Mouse (Mus musculus) ES-Bruce4 (cell line): ENCODE measurements around the gene Lmnb2. TPM values are rescaled to one million over a fixed set of nuclear protein-coding genes. Genes with fewer than 3 reads are reported as not detected.

Experiments
- H3K27ac ChIP-seq: 2 replicates; pipeline ENCODE4 v1.5.1; 2012; ENCODE audit warnings: low read length, inconsistent platforms; ENCODE audit not compliant: insufficient read depth
- H3K27me3 ChIP-seq: 2 replicates; pipeline ENCODE4 v1.6.1; 2012; ENCODE audit warnings: mild to moderate bottlenecking, low read length, inconsistent platforms; ENCODE audit not compliant: control insufficient read depth, poor library complexity, insufficient read depth, severe bottlenecking
- H3K36me3 ChIP-seq: 2 replicates; pipeline ENCODE4 v1.6.1; 2012; ENCODE audit warnings: inconsistent platforms, mild to moderate bottlenecking, low read length, moderate library complexity; ENCODE audit not compliant: control insufficient read depth, poor library complexity, insufficient read depth, severe bottlenecking
- H3K4me1 ChIP-seq: one replicate; pipeline ENCODE4 v1.8.1; 2011; ENCODE audit warnings: low read length; ENCODE audit not compliant: control insufficient read depth, insufficient read depth
- H3K4me3 ChIP-seq: 2 replicates; pipeline ENCODE4 v1.5.1; 2011; ENCODE audit warnings: low read depth, mild to moderate bottlenecking, low read length
- H3K9ac ChIP-seq: 2 replicates; pipeline ENCODE4 v1.6.1; 2012; ENCODE audit warnings: low read depth, mild to moderate bottlenecking, inconsistent platforms; ENCODE audit not compliant: poor library complexity, severe bottlenecking
- H3K9me3 ChIP-seq: replicated peaks from 2 replicates; pipeline ENCODE4 v1.6.1; 2012; ENCODE audit warnings: mild to moderate bottlenecking, low read length, inconsistent platforms; ENCODE audit not compliant: control insufficient read depth, poor library complexity, insufficient read depth, severe bottlenecking
- CTCF ChIP-seq: IDR thresholded peaks from one replicate; pipeline ENCODE4 v1.8.1; 2011; ENCODE audit warnings: low read depth, low read length
- EP300 ChIP-seq: IDR thresholded peaks from 2 replicates; pipeline ENCODE4 v1.6.1; 2011; ENCODE audit warnings: low read depth, low read length; ENCODE audit not compliant: insufficient read depth
- POLR2A ChIP-seq: IDR thresholded peaks from one replicate; pipeline ENCODE4 v1.8.1; 2011; ENCODE audit warnings: low read length; ENCODE audit not compliant: insufficient read depth
- polyA plus RNA-seq: library from polyadenylated mRNA; stranded (reverse); fragments of >200 nt; gene quantifications from 2 replicates; pipeline ENCODE4 v1.2.4, GENCODE M21; 2011; ENCODE audit warnings: low read depth; ENCODE audit not compliant: missing spikeins, insufficient read depth, insufficient read length

Gene Lmnb2
- polyA plus RNA-seq, 1 experiment, result 25.9 TPM

DNA sequence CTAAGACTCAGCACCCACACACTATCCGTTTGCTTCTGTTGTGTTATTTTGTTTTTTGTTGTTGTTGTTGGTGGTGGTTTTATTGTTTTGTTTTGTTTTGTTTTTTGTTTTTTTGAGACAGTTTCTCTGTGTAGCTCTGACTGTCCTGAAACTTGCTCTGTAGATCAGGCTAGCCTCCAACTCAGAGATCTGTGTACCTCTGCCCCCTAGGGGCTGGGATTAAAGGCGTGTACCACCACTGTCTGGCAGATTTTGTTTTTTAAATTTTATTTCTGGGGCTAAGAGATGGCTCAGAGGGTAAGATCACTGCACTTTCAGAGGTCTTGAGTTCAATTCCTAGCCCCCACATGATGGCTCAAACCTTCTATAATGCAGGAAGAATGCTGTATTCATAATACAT lies 37.1 kb downstream of the Lmnb2 start:
- Histone ChIP-seq H3K27ac (no peak overlapping the region), H3K4me3 (no peak overlapping the region), H3K27me3 (no peaks in the 10 kb centered on the region), H3K9ac (no peak overlapping the region), H3K36me3 (no peaks in the 10 kb centered on the region), H3K9me3 (no peaks in the 10 kb centered on the region), H3K4me1 (no peaks in the 10 kb centered on the region)
- TF ChIP-seq POLR2A (no peak), EP300 (no peak), CTCF (peak; percentile 39)

DNA sequence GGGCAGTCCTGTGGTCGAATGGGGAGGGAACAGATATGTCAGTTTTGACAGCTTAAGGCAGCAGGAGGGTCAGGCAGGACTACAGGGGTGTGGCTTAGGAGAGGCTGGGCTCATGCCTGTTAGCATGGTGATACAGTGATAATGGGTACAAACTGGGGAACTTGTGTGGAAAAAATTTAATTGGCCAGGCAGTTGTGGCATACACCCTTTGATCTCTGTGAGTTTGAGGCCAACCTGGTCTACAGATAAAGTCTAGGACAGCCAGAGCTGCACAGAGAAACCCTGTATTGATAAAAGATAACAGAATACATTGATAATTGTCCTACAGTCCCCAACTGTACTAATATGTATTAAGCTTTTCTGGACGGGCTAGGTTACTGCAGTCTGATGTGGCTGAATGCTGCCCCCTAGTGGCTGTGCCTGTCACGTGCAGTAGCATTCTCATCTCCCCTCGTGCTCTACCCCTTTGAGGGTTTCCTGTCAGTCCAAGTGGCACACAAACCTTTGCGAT lies 37.9 kb downstream of the Lmnb2 start:
- TF ChIP-seq POLR2A (no peak), CTCF (peak; percentile 99)
- Histone ChIP-seq H3K4me3 (no peak overlapping the region), H3K9ac (no peak overlapping the region), H3K36me3 (no peaks in the 10 kb centered on the region), H3K27ac (no peak overlapping the region), H3K4me1 (no peaks in the 10 kb centered on the region), H3K27me3 (no peaks in the 10 kb centered on the region), H3K9me3 (no peaks in the 10 kb centered on the region)

DNA sequence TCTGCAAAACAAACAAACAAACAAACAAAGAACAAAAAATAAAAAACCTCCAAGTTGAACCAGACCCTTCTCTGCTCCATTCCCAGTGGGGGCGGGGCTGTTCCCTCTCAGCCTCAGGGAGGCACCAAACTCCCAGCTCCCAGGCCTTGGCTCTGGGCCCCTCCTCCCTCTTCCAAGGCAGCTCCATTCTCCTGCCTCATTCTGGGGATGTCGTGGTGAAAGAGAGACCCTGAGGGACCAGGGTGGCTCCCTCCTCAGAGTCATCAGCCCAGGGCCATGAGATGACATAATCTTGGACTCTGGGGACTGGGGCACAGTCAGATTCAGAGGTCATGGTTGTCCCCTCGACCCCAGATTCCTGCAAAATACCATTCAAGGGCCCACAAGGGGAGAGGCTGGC lies 41.5 kb downstream of the Lmnb2 start:
- no peaks in the 10 kb centered on the region for H3K27me3 ChIP-seq
- 0 out of 2 replicates have a peak overlapping the region, but pooled peaks have one; percentile 30 for H3K27ac ChIP-seq
- H3K4me1 ChIP-seq, result no peaks in the 10 kb centered on the region
- no peaks in the 10 kb centered on the region for H3K36me3 ChIP-seq
- no peak overlapping the region for H3K4me3 ChIP-seq
- TF ChIP-seq POLR2A (no peak), CTCF (no peak), EP300 (no peak)
- H3K9me3 ChIP-seq, result no peaks in the 10 kb centered on the region
- H3K9ac ChIP-seq, result no peak overlapping the region

DNA sequence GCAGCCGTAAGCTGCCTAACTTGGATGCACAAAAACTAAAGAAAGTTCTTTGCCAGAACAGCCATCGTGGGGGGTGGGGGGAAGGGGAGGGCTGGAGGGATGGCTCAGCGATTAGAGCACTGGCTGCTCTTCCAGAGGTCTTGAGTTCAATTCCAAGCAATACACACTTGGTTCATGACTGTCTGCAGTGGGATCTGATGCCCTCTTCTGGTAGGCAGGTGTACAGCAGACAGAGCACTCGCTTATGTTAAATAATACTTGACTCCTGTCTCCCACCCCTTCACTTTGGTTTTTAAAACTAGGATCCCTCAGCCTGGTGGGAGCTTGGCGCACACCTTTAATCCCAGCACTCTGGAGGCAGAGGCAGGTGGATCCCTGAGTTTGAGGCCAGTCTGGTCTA lies 42.0 kb downstream of the Lmnb2 start:
- no peak overlapping the region for H3K9ac ChIP-seq

DNA sequence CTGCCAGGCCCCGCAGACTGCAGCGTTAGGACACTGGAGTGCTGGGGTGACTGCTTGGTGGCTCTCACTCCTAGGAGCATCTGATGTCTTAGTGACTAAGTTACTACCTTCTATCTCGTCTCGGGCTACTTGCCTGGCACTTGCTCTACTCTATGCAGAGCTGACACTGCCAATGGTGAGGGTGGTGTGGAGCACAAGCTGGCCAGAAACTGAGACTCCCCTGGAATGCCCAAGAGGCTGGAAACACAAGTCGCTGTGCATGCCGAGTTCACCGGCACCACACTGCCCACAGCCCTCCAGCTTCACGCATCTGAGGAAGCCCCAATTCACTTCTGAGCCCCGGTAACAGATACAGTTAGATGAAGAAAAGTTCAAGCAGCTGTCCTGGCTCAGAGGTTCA lies 44.0 kb downstream of the Lmnb2 start:
- Histone ChIP-seq H3K27ac (no peak overlapping the region), H3K9me3 (no peaks in the 10 kb centered on the region), H3K27me3 (no peaks in the 10 kb centered on the region), H3K4me1 (no peaks in the 10 kb centered on the region), H3K4me3 (no peak overlapping the region), H3K36me3 (no peaks in the 10 kb centered on the region), H3K9ac (no peak overlapping the region)
- TF ChIP-seq EP300 (no peak), CTCF (no peak), POLR2A (no peak)

More for the DNA sequence above, 42.0 kb downstream of the Lmnb2 start:
- H3K9me3 ChIP-seq, result no peaks in the 10 kb centered on the region
- H3K4me1 ChIP-seq, result no peaks in the 10 kb centered on the region
- 0 out of 2 replicates have a peak overlapping the region, but pooled peaks have one; percentile 30 for H3K27ac ChIP-seq
- no peaks in the 10 kb centered on the region for H3K27me3 ChIP-seq
- H3K36me3 ChIP-seq, result no peaks in the 10 kb centered on the region
- no peak overlapping the region for H3K4me3 ChIP-seq
- TF ChIP-seq POLR2A, result no peak
- TF ChIP-seq EP300, result no peak
- TF ChIP-seq CTCF, result peak; percentile 54

DNA sequence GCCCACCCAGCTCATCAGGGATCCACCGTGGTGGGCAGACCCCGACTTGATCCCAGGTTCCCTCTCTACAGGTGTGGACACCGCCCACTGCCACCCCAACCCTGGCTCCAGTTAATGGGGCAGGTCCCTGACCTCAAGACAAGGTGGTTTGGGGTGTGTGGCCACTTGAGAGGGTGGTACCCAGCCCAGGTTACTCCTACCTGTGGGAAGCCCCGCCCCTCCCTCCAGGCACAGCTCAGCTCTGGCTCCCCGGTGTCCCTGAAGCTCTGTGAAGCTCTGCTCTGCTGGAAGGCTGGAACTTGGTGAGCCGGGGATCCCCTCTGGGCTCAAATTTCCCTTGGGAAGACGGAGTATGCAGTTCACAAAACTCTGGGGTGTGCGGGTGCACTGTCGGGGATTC lies 46.5 kb downstream of the Lmnb2 start, which contains the start of gene Tmprss9:
Gene Tmprss9, plus strand, starts transcription at position 268 of the 400 bp plus-strand sequence.
- Histone ChIP-seq H3K27ac (no peak within 1 kb of the TSS), H3K4me1 (no peaks in the 10 kb centered on the region), H3K9me3 (no peaks in the 10 kb centered on the region), H3K4me3 (no peak within 1 kb of the TSS), H3K27me3 (no peaks in the 10 kb centered on the region), H3K36me3 (no peaks in the 10 kb centered on the region), H3K9ac (no peak within 1 kb of the TSS)
- TF ChIP-seq POLR2A, result no peak
- no peak for TF ChIP-seq EP300
- TF ChIP-seq CTCF, result no peak
